Mouse (Mus musculus) thymus, postnatal 25 days (tissue): ENCODE measurements around the gene 1110017D15Rik.

Source experiments
- DNase-seq: peaks from one replicate; pipeline ENCODE4 v3.0.0; 2022

Gene 1110017D15Rik

GRCm38 (mm10) chr4:41517233-41517632, at the start of gene 1110017D15Rik:
Gene 1110017D15Rik, minus strand, starts transcription at chr4:41517333.
- DNase-seq, result no peak

GRCm38 (mm10) chr4:41566123-41566522, 49.0 kb upstream of the 1110017D15Rik start:
- DNase-seq, result no peak

GRCm38 (mm10) chr4:41563297-41563696, 46.2 kb upstream of the 1110017D15Rik start:
- no peak for DNase-seq

GRCm38 (mm10) chr4:41557092-41557491, 40.0 kb upstream of the 1110017D15Rik start:
- DNase-seq, result no peak

GRCm38 (mm10) chr4:41556311-41556953, 39.3 kb upstream of the 1110017D15Rik start:
- DNase-seq, result no peak

- no peak for DNase-seq
These were observed 38.0 kb upstream of the 1110017D15Rik start for GRCm38 (mm10) chr4:41554994-41555663.

GRCm38 (mm10) chr4:41553116-41553515, 36.0 kb upstream of the 1110017D15Rik start:
- DNase-seq, result no peak

- DNase-seq, result peak; percentile 81
These were observed 35.4 kb upstream of the 1110017D15Rik start for GRCm38 (mm10) chr4:41552529-41552928.

- DNase-seq, result no peak
These were observed 30.0 kb upstream of the 1110017D15Rik start for GRCm38 (mm10) chr4:41547086-41547485.

GRCm38 (mm10) chr4:41545985-41546384, 28.9 kb upstream of the 1110017D15Rik start:
- no peak for DNase-seq

GRCm38 (mm10) chr4:41542136-41542535, 25.0 kb upstream of the 1110017D15Rik start:
- no peak for DNase-seq

- DNase-seq, result no peak
These were observed 17.7 kb upstream of the 1110017D15Rik start for GRCm38 (mm10) chr4:41534866-41535265.

- DNase-seq, result peak; percentile 12
These were observed 15.3 kb upstream of the 1110017D15Rik start for GRCm38 (mm10) chr4:41532420-41532819.

- DNase-seq, result no peak
These were observed 10.9 kb upstream of the 1110017D15Rik start for GRCm38 (mm10) chr4:41527996-41528395.

- DNase-seq, result no peak
These were observed 9.9 kb upstream of the 1110017D15Rik start for GRCm38 (mm10) chr4:41527076-41527475.

- DNase-seq, result no peak
These were observed 9.4 kb upstream of the 1110017D15Rik start for GRCm38 (mm10) chr4:41526553-41526952.

GRCm38 (mm10) chr4:41524829-41525228, 7.7 kb upstream of the 1110017D15Rik start:
- DNase-seq, result no peak

- DNase-seq, result no peak
These were observed 6.7 kb upstream of the 1110017D15Rik start for GRCm38 (mm10) chr4:41523839-41524238.

- DNase-seq, result peak; percentile 23
These were observed 5.7 kb upstream of the 1110017D15Rik start for GRCm38 (mm10) chr4:41522788-41523187.

- no peak for DNase-seq
These were observed 5.0 kb upstream of the 1110017D15Rik start for GRCm38 (mm10) chr4:41522136-41522535.

GRCm38 (mm10) chr4:41520641-41521040, 3.5 kb upstream of the 1110017D15Rik start:
- DNase-seq, result no peak

GRCm38 (mm10) chr4:41519195-41519594, 2.1 kb upstream of the 1110017D15Rik start:
- DNase-seq, result no peak

- DNase-seq, result no peak
These were observed 1.2 kb upstream of the 1110017D15Rik start for GRCm38 (mm10) chr4:41518349-41518748.

GRCm38 (mm10) chr4:41513714-41514113, 3.4 kb downstream of the 1110017D15Rik start:
- DNase-seq, result no peak

- no peak for DNase-seq
These were observed 3.8 kb downstream of the 1110017D15Rik start for GRCm38 (mm10) chr4:41513309-41513708.
